Mouse (Mus musculus) thymus, adult 2 months (tissue): Measurements from ENCODE around the gene Slc45a3. TPM values are rescaled to one million over a fixed set of nuclear protein-coding genes. Genes with fewer than 3 reads are reported as not detected.

Experiments
- DNase-seq: peaks from one replicate; pipeline ENCODE4 v3.0.0; 2021
- H3K27ac ChIP-seq: fragments of 200-500 bp; 2 replicates; pipeline ENCODE4 v1.5.1; 2012; ENCODE audit warnings: low read length, control low read depth; ENCODE audit not compliant: control insufficient read depth, insufficient read depth
- H3K27me3 ChIP-seq: fragments of 200-500 bp; 2 replicates; pipeline ENCODE4 v1.6.1; 2012; ENCODE audit warnings: mild to moderate bottlenecking, low read length, moderate library complexity, mixed read lengths; ENCODE audit not compliant: control insufficient read depth, insufficient read depth
- H3K36me3 ChIP-seq: fragments of 200-500 bp; 2 replicates; pipeline ENCODE4 v1.6.1; 2012; ENCODE audit warnings: mild to moderate bottlenecking, low read length, moderate library complexity; ENCODE audit not compliant: control insufficient read depth, insufficient read depth
- H3K4me1 ChIP-seq: fragments of 200-500 bp; replicated peaks from 2 replicates; pipeline ENCODE4 v1.6.1; 2012; ENCODE audit warnings: low read length; ENCODE audit not compliant: control insufficient read depth, insufficient read depth
- H3K4me3 ChIP-seq: fragments of 200-500 bp; 2 replicates; pipeline ENCODE4 v1.5.1; 2012; ENCODE audit warnings: mild to moderate bottlenecking, low read length, control low read depth, moderate library complexity; ENCODE audit not compliant: control insufficient read depth, insufficient read depth
- CTCF ChIP-seq: fragments of 200-500 bp; IDR thresholded peaks from 2 replicates; pipeline ENCODE4 v1.5.1; 2012; ENCODE audit warnings: mild to moderate bottlenecking, control low read depth, low read length, moderate library complexity, borderline replicate concordance; ENCODE audit not compliant: control insufficient read depth, poor library complexity, insufficient read depth; ENCODE audit errors: extremely low read depth
- POLR2A ChIP-seq: fragments of 200-500 bp; IDR thresholded peaks from 2 replicates; pipeline ENCODE4 v1.6.1; 2012; ENCODE audit warnings: mild to moderate bottlenecking, low read length, control low read depth, moderate library complexity; ENCODE audit not compliant: control insufficient read depth, poor library complexity, insufficient read depth; ENCODE audit errors: extremely low read depth
- WGBS: fragments of 180-500 bp; shearing (Covaris S2); methylation state at CpG from one replicate; pipeline ENCODE4 v1.1.7; 2018; 5-methylcytosine and 5-hydroxymethylcytosine counted together
- polyA plus RNA-seq: library from polyadenylated mRNA; depleted of rRNA; stranded (reverse); fragments of >200 nt; gene quantifications from 2 replicates; pipeline ENCODE4 v1.2.3, GENCODE M21; 2012

Gene Slc45a3
- polyA plus RNA-seq, 1 experiment: 7.1 TPM

- no peaks in the 10 kb centered on the region for H3K36me3 ChIP-seq
- no peak for TF ChIP-seq POLR2A
- H3K27ac ChIP-seq: no peak overlapping the region
- no peak overlapping the region for H3K4me3 ChIP-seq
- no peak for DNase-seq
- H3K27me3 ChIP-seq: peaks cover 9% of the 10 kb centered on the region
- WGBS: 73% methylated on average over 5 of the region's 5 CpGs
- peaks cover 24% of the 10 kb centered on the region for H3K4me1 ChIP-seq
Observed at GRCm38 (mm10) chr1:131964100-131964499, 1.3 kb downstream of the Slc45a3 start.

GRCm38 (mm10) chr1:131964580-131964979 lies 1.8 kb downstream of the Slc45a3 start:
- Histone ChIP-seq H3K36me3 (no peaks in the 10 kb centered on the region), H3K27ac (no peak overlapping the region), H3K27me3 (peaks cover 9% of the 10 kb centered on the region), H3K4me1 (peaks cover 24% of the 10 kb centered on the region), H3K4me3 (no peak overlapping the region)
- TF ChIP-seq CTCF: no peak
- no peak for TF ChIP-seq POLR2A
- no peak for DNase-seq
- WGBS: 95% methylated on average over 7 of the region's 7 CpGs

- Histone ChIP-seq H3K36me3 (no peaks in the 10 kb centered on the region), H3K4me3 (no peak overlapping the region), H3K4me1 (peaks cover 30% of the 10 kb centered on the region), H3K27ac (no peak overlapping the region), H3K27me3 (peaks cover 9% of the 10 kb centered on the region)
- DNase-seq: no peak
- TF ChIP-seq CTCF (no peak), POLR2A (no peak)
- WGBS: 36% methylated on average over 5 of the region's 5 CpGs
Observed at GRCm38 (mm10) chr1:131965818-131966217, 3.1 kb downstream of the Slc45a3 start.

- peaks cover 9% of the 10 kb centered on the region for H3K27me3 ChIP-seq
- peaks cover 41% of the 10 kb centered on the region for H3K4me1 ChIP-seq
- TF ChIP-seq CTCF (no peak), POLR2A (no peak)
- DNase-seq: no peak
- H3K36me3 ChIP-seq: no peaks in the 10 kb centered on the region
- 36% methylated on average over 7 of the region's 7 CpGs for WGBS
- no peak overlapping the region for H3K4me3 ChIP-seq
- H3K27ac ChIP-seq: no peak overlapping the region
Observed at GRCm38 (mm10) chr1:131967336-131967735, 4.6 kb downstream of the Slc45a3 start.

GRCm38 (mm10) chr1:131968556-131968955 lies 5.8 kb downstream of the Slc45a3 start:
- no peak for DNase-seq
- H3K27ac ChIP-seq: no peak overlapping the region
- peaks cover 6% of the 10 kb centered on the region; the same call in 1 of the 2 replicates for H3K27me3 ChIP-seq
- peaks cover 38% of the 10 kb centered on the region for H3K4me1 ChIP-seq
- TF ChIP-seq POLR2A (no peak), CTCF (no peak)
- WGBS: 87% methylated on average over 3 of the region's 3 CpGs
- H3K36me3 ChIP-seq: no peaks in the 10 kb centered on the region
- no peak overlapping the region for H3K4me3 ChIP-seq

- H3K4me3 ChIP-seq: no peak overlapping the region
- DNase-seq: no peak
- H3K27ac ChIP-seq: no peak overlapping the region
- H3K36me3 ChIP-seq: no peaks in the 10 kb centered on the region
- peaks cover 34% of the 10 kb centered on the region for H3K4me1 ChIP-seq
- no peak for TF ChIP-seq CTCF
- no peak for TF ChIP-seq POLR2A
- 91% methylated on average over 6 of the region's 6 CpGs for WGBS
- peaks cover 2% of the 10 kb centered on the region; the same call in 1 of the 2 replicates for H3K27me3 ChIP-seq
Observed at GRCm38 (mm10) chr1:131968983-131969382, 6.2 kb downstream of the Slc45a3 start.

- Histone ChIP-seq H3K4me3 (no peak overlapping the region), H3K27ac (no peak overlapping the region), H3K4me1 (peaks cover 31% of the 10 kb centered on the region), H3K36me3 (no peaks in the 10 kb centered on the region), H3K27me3 (no peaks in the 10 kb centered on the region)
- DNase-seq: no peak
- 93% methylated on average over 4 of the region's 4 CpGs for WGBS
- no peak for TF ChIP-seq POLR2A
- TF ChIP-seq CTCF: no peak
Observed at GRCm38 (mm10) chr1:131969825-131970224, 7.1 kb downstream of the Slc45a3 start.
